Mouse (Mus musculus): ENCODE data around the gene Gm10945. TPM values are rescaled to one million over a fixed set of nuclear protein-coding genes. Genes with fewer than 3 reads are reported as not detected.
A peak's percentile ranks its signal among the peaks of the same experiment; 100 is the strongest.

Gm10945 gene
- not detected in 2 replicates for polyA plus RNA-seq (2015; fragmentation: Nextera tagmentation; extraction: Ambion mirVana)

DNA sequence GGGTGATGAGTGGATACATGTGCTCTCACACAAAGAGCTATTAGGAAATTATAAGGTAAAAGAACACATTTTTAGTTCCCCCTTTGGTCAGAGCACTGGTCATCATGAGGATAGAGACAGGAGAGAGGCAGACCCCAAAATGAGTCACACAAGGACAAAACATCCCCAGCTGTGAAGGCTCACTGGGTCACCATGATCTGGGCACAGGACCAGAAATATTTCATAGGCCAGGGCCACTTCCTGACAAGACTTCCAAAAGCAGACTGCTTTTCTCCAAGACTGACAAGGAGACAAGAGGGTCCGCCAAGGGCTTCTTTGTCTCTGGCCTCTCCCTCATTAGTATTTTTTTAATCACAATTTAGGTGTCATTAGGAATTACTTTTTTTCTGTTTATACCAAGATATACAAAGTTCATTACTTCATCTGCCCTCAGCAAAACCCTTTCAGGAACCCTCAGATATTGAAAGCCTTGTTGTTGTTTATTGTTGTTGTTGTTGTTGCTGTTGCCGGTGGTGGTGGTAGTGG lies at the start of gene Gm10945:
Gene Gm10945, minus strand, starts transcription at position 475 of the 525 bp plus-strand sequence.
- H3K36me3 ChIP-seq, result no peaks in the 10 kb centered on the region
- no peaks in the 10 kb centered on the region for H3K27me3 ChIP-seq
- no peak within 1 kb of the TSS for H3K9ac ChIP-seq
- H3K4me2 ChIP-seq, result no peak within 1 kb of the TSS
- peak; percentile 75; the same call in 1 of the 2 replicates for ATAC-seq (ENCODE audit: borderline replicate concordance, extremely low read depth, low FRiP score, low TSS enrichment)
- H3K27ac ChIP-seq, result no peak within 1 kb of the TSS
- 78% methylated on average over 2 of the region's 2 CpGs for WGBS
- H3K4me3 ChIP-seq, result no peak within 1 kb of the TSS
- no peaks in the 10 kb centered on the region for H3K9me3 ChIP-seq
- no peaks in the 10 kb centered on the region for H3K4me1 ChIP-seq

DNA sequence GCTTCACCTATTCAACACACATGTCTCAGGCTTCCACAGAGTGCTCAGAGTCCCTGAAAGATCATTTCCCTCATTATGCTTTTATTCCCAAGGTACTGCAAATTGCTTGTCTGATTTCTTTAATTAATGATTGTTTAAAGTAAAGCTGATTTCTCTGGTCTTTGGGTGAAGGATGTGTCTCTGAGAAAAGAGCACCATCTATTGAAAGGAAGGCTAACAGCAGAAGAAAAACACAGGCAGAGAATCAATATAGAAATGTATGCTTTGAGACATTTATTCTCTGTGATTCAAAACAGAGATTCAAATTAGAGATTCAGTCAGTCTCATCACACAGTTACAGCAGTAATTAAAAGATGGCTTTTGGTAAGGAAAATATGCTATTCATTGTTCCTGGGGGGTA lies 28.7 kb upstream of the Gm10945 start:
- Histone ChIP-seq H3K36me3 (no peaks in the 10 kb centered on the region), H3K4me2 (no peak overlapping the region), H3K27me3 (peaks cover 8% of the 10 kb centered on the region), H3K27ac (no peak overlapping the region), H3K4me3 (no peak overlapping the region), H3K4me1 (no peaks in the 10 kb centered on the region), H3K9me3 (no peaks in the 10 kb centered on the region), H3K9ac (no peak overlapping the region)
- no peak for ATAC-seq (ENCODE audit: borderline replicate concordance, extremely low read depth, low FRiP score, low TSS enrichment)

DNA sequence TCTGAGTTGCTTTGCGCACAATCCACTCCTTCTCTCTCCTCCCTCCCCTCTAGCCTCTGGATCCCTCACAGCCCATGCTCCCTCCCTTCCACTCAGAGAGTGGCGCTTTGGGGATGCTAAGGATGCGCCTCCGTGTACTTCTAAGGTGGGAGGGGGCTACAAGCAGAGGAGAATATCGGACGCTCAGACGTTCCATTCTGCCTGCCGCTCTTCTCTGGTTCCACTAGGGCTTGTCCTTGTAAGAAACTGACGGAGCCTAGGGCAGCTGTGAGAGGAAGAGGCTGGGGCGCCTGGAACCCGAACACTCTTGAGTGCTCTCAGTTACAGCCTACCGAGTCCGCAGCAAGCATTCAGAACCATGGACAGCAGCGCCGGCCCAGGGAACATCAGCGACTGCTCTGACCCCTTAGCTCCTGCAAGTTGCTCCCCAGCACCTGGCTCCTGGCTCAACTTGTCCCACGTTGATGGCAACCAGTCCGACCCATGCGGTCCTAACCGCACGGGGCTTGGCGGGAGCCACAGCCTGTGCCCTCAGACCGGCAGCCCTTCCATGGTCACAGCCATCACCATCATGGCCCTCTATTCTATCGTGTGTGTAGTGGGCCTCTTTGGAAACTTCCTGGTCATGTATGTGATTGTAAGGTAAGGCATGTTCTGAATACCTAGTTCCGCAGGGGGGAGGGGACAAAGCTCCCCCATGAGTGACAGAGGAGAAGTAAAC lies 27.1 kb upstream of the Gm10945 start:
- WGBS, result 6% methylated on average over 25 of the region's 25 CpGs
- peak; percentile 49; the same call in 1 of the 2 replicates for ATAC-seq (ENCODE audit: borderline replicate concordance, extremely low read depth, low FRiP score, low TSS enrichment)
- no peak overlapping the region for H3K4me3 ChIP-seq
- no peak overlapping the region for H3K9ac ChIP-seq
- no peaks in the 10 kb centered on the region for H3K4me1 ChIP-seq
- no peak overlapping the region for H3K4me2 ChIP-seq
- no peaks in the 10 kb centered on the region for H3K9me3 ChIP-seq
- H3K36me3 ChIP-seq, result no peaks in the 10 kb centered on the region
- no peak overlapping the region for H3K27ac ChIP-seq
- peaks cover 8% of the 10 kb centered on the region for H3K27me3 ChIP-seq

DNA sequence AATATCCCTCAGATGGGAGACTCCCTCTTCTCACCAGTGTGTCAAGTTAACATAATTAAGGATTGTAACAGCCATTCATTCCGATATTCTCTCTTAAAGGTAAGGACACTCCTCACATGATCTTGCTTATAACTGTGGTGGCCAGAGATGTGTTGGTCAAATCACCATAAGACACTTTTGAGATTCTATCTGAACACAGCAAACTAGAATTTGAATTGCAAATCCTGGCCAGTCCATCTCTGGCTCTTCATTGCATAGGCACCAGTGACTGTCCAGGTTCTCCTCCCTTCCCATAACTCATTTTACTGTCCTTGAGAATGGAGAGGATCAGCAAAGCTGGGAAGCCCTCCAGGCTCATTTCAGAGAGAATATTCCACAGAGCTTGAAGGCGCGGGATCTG lies 3.4 kb downstream of the Gm10945 start, which contains the start of gene Oprm1:
Gene Oprm1, plus strand, starts transcription at position 301 of the 400 bp plus-strand sequence.
- WGBS, result 85% methylated on average over 3 of the region's 3 CpGs
- Histone ChIP-seq H3K27me3 (no peaks in the 10 kb centered on the region), H3K27ac (no peak within 1 kb of the TSS), H3K9me3 (no peaks in the 10 kb centered on the region), H3K36me3 (no peaks in the 10 kb centered on the region), H3K4me2 (no peak within 1 kb of the TSS), H3K9ac (no peak within 1 kb of the TSS), H3K4me1 (no peaks in the 10 kb centered on the region), H3K4me3 (no peak within 1 kb of the TSS)
- no peak for ATAC-seq (ENCODE audit: borderline replicate concordance, extremely low read depth, low FRiP score, low TSS enrichment)

DNA sequence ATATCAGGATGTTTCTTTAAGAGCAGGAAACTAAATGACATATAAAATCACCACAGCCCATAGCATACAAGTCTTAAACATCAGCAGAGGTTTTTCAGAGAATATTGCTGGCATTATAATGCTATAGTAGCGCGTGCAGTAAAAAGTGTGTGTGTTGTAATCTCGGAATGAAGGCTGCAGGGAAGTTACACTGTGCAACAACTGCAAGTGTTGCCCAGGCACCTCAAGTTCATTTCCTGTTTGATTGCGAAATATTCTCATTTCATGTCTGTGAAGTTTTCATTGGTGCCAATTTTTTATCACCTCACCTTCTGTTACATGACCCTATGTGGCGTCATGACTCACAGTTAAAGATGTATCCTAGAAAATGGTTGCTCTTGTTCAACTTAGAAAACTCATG lies 8.2 kb downstream of the Gm10945 start:
- Histone ChIP-seq H3K4me1 (no peaks in the 10 kb centered on the region), H3K4me2 (no peak overlapping the region), H3K9ac (no peak overlapping the region), H3K36me3 (no peaks in the 10 kb centered on the region), H3K9me3 (no peaks in the 10 kb centered on the region), H3K4me3 (no peak overlapping the region), H3K27ac (no peak overlapping the region), H3K27me3 (no peaks in the 10 kb centered on the region)
- no peak for ATAC-seq (ENCODE audit: borderline replicate concordance, extremely low read depth, low FRiP score, low TSS enrichment)
- WGBS, result 82% methylated on average over 5 of the region's 5 CpGs

DNA sequence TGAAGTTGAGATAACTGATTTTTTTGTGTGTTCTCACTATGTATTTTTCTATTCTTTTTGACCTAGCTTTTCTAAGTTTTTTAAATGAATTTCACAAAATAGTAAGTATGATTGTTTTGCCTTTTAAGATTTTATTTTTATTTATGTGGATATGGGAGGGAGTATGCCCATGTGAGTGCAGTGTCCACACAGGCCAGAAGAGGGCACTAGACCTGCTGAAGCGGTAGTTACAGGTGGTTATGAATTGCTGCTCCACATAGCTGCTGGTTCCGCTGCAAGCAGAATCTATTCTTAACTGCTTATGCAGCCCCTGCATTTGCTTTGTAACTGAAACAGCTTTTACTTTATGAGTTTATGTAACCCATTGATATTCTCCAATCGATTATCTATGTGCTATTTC lies 33.1 kb downstream of the Gm10945 start:
- Histone ChIP-seq H3K9ac (no peak overlapping the region), H3K9me3 (no peaks in the 10 kb centered on the region), H3K27me3 (no peaks in the 10 kb centered on the region), H3K4me3 (no peak overlapping the region), H3K4me2 (no peak overlapping the region), H3K27ac (no peak overlapping the region), H3K36me3 (no peaks in the 10 kb centered on the region), H3K4me1 (no peaks in the 10 kb centered on the region)
- 83% methylated on average over 3 of the region's 3 CpGs for WGBS
- ATAC-seq (ENCODE audit: borderline replicate concordance, extremely low read depth, low FRiP score, low TSS enrichment), result no peak

DNA sequence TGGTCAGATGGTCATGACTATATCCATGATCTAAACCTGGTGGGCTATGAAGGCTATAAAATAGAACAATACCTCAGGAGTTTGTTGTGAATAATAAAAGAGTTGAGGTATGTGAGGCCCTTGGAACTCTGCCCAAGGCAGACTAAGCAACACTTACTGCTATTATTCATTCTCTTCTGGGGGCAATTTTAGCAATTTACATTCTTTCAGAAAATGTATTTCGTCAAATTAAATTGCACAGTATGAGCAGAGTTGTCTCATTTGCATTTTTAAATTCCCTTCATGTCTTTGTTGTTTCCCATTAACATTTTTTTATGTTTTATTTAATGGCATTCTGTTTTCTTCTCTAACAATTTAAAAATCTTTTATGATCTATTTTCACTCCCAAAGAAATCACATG lies 37.8 kb downstream of the Gm10945 start:
- H3K27me3 ChIP-seq, result no peaks in the 10 kb centered on the region
- ATAC-seq (ENCODE audit: borderline replicate concordance, extremely low read depth, low FRiP score, low TSS enrichment), result no peak
- no peak overlapping the region for H3K27ac ChIP-seq
- H3K9me3 ChIP-seq, result no peaks in the 10 kb centered on the region
- no peak overlapping the region for H3K4me3 ChIP-seq
- 58% methylated on average over 1 of the region's 1 CpGs for WGBS
- H3K4me1 ChIP-seq, result no peaks in the 10 kb centered on the region
- no peak overlapping the region for H3K4me2 ChIP-seq
- H3K36me3 ChIP-seq, result no peaks in the 10 kb centered on the region
- no peak overlapping the region for H3K9ac ChIP-seq

DNA sequence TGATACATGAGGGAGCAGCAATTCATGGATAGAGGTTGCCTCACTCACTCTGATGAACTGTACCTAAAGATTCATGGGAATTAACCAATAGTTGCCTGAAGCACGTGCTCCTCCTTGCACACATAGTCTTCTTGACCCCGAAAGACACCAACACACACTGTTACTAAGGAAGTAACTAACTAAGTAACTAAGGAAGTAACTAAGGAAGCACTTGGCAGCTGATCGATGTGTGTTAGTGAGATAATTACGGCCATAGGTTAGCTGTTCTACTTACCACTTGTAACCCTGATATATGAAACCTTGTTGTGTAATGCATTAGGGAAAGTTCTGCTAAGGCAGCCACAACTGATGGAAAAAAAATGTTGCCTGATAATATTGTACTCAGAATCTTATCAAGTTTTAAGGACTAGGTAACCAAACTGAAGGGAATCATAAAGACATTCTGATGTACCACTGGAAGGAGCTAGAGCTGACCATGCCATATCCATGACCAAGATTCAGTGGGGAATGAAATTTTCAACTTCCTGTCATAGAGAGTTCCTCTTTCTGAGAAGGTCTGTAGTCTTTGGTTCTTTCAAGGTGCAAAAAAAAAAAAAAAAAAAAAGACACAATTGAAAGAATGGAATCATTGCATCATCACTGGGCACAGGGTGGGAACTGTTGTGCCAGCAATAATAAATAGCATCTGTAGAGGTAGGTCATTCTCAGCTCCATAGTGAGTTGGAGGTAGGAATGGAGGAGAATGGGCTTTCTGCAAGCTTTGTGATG lies 44.2 kb downstream of the Gm10945 start:
- Histone ChIP-seq H3K36me3 (no peaks in the 10 kb centered on the region), H3K9me3 (no peaks in the 10 kb centered on the region), H3K4me3 (no peak overlapping the region), H3K4me1 (no peaks in the 10 kb centered on the region), H3K27ac (no peak overlapping the region), H3K27me3 (no peaks in the 10 kb centered on the region), H3K9ac (no peak overlapping the region), H3K4me2 (no peak overlapping the region)
- ATAC-seq (ENCODE audit: borderline replicate concordance, extremely low read depth, low FRiP score, low TSS enrichment), result no peak
- 60% methylated on average over 4 of the region's 4 CpGs for WGBS

DNA sequence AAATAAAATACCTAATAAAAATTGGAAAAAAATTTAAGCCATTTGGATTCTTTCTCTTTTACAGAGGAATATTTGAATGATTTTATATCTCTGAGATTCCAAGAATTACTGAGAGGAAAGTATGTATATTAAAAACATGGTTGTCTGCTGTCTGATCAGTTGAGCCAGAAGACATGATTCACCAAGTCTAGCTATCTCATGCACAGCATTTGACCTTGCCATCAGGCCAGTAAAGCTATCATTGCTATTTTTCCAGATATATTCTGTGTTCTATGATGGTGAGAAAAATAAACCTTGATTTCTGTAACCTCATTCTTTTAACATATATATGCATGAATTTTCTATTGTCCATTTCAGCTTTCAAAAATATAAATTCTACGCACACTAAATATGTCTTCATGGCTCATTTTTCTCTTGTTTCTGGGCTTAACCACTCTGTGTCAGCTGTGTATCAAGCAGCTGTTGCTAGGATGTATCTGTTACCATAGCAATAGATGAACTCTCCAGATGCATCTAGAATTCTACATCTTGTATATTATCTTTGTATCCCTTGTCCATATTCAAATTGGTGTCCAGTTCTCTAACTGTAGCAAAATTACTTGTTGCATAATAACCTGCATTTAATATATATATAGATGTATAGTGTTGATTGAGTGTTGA lies 56.2 kb downstream of the Gm10945 start:
- Histone ChIP-seq H3K27me3 (no peaks in the 10 kb centered on the region), H3K27ac (no peak overlapping the region), H3K4me3 (no peak overlapping the region), H3K4me2 (no peak overlapping the region), H3K9ac (no peak overlapping the region), H3K36me3 (no peaks in the 10 kb centered on the region), H3K9me3 (no peaks in the 10 kb centered on the region), H3K4me1 (no peaks in the 10 kb centered on the region)
- ATAC-seq (ENCODE audit: borderline replicate concordance, extremely low read depth, low FRiP score, low TSS enrichment), result no peak
- WGBS, result 92% methylated on average over 1 of the region's 1 CpGs

DNA sequence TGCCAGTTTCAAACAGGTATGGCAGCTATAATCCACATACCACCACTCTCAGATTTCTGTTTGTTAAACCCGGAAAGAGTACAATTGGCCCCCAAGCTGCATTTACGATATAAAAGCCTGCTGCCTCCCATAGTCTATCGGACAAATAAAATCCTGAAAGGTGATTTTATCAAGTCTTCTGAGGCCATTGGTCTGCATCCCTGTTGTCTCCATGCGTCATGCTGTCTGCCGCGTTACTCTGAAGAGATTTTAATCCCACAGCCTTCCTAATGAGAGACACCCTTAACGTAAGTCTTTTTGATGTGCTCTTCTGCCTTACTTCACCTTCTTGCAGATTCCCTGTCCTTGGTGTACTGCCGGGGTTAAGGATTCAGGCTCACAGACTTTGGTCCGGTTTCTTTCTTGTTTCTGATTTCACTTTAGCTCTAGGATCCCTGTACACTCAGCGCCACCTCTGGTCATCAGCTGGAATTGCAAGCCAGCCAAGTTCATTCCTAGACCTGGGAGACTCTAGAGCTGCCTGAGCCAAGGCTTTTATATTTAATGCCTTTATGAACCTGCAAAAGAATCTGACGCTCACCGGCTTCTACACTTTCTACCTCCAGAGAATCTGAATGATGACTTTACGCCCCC lies 67.2 kb downstream of the Gm10945 start:
- Histone ChIP-seq H3K27ac (no peak overlapping the region), H3K36me3 (no peaks in the 10 kb centered on the region), H3K4me2 (no peak overlapping the region; the same call in 1 of the 2 replicates), H3K9ac (no peak overlapping the region), H3K27me3 (no peaks in the 10 kb centered on the region), H3K4me1 (no peaks in the 10 kb centered on the region), H3K9me3 (no peaks in the 10 kb centered on the region), H3K4me3 (no peak overlapping the region)
- no peak for ATAC-seq (ENCODE audit: borderline replicate concordance, extremely low read depth, low FRiP score, low TSS enrichment)
- 49% methylated on average over 13 of the region's 13 CpGs for WGBS
